In genomic region chr19:44825819-44826218, GRCm38 (mm10) we compare ENCODE assay signal across 14 mouse cellular contexts.
A peak's percentile ranks its signal among the peaks of the same experiment; 100 is the strongest.
DNase-seq lines count a peak whose midpoint lies in the region; ATAC-seq lines count a peak whose summit lies in the region.
"Had no signal": no experiment of that assay in that cellular context is flagged by ENCODE, and none has a peak within 500 bp of the region (broad histone marks: within the 10 kb centered on the region; RNA-seq: fewer than 3 reads in every experiment).

No protein-coding gene starts in this region.

- no peaks in the 10 kb centered on the region for H3K36me3 ChIP-seq in forebrain, embryonic 10.5 days (replicated peaks)
- no peaks in the 10 kb centered on the region for H3K36me3 ChIP-seq in forebrain, embryonic 13.5 days (ENCODE audit: poor library complexity, severe bottlenecking)
- H3K36me3 ChIP-seq in midbrain, embryonic 10.5 days: no peaks in the 10 kb centered on the region
- no peaks in the 10 kb centered on the region for H3K36me3 ChIP-seq in midbrain, embryonic 16.5 days (ENCODE audit: control insufficient read depth, insufficient read depth, low read length)
- H3K36me3 ChIP-seq in hindbrain, embryonic 16.5 days (ENCODE audit: control insufficient read depth, insufficient read depth, low read length): no peaks in the 10 kb centered on the region
- H3K36me3 ChIP-seq in neural tube, embryonic 15.5 days: no peaks in the 10 kb centered on the region

- no peak overlapping the region for H3K4me2 ChIP-seq in forebrain, embryonic 13.5 days
- H3K4me2 ChIP-seq in midbrain, embryonic 16.5 days (ENCODE audit: low read length): no peak overlapping the region
- no peak overlapping the region for H3K4me2 ChIP-seq in hindbrain, embryonic 16.5 days (ENCODE audit: low read length)
- no peak overlapping the region for H3K4me2 ChIP-seq in neural tube, embryonic 15.5 days

- peaks cover 33% of the 10 kb centered on the region for H3K4me1 ChIP-seq in forebrain, embryonic 10.5 days
- no peaks in the 10 kb centered on the region for H3K4me1 ChIP-seq in forebrain, embryonic 13.5 days
- H3K4me1 ChIP-seq in midbrain, embryonic 10.5 days: peaks cover 30% of the 10 kb centered on the region
- peaks cover 5% of the 10 kb centered on the region; the same call in 1 of the 2 replicates for H3K4me1 ChIP-seq in midbrain, embryonic 16.5 days (ENCODE audit: control insufficient read depth, insufficient read depth, low read length)
- peaks cover 9% of the 10 kb centered on the region; the same call in 1 of the 2 replicates for H3K4me1 ChIP-seq in hindbrain, embryonic 16.5 days (ENCODE audit: control insufficient read depth, insufficient read depth, low read depth, low read length)
- H3K4me1 ChIP-seq in neural tube, embryonic 15.5 days: peaks cover 22% of the 10 kb centered on the region

- H3K9me3 ChIP-seq in forebrain, embryonic 10.5 days: no peaks in the 10 kb centered on the region
- no peaks in the 10 kb centered on the region for H3K9me3 ChIP-seq in forebrain, embryonic 13.5 days (replicated peaks)
- H3K9me3 ChIP-seq in midbrain, embryonic 10.5 days (replicated peaks): no peaks in the 10 kb centered on the region
- H3K9me3 ChIP-seq in midbrain, embryonic 16.5 days (replicated peaks; ENCODE audit: control insufficient read depth, low read length, poor library complexity, severe bottlenecking): no peaks in the 10 kb centered on the region
- H3K9me3 ChIP-seq in hindbrain, embryonic 16.5 days (ENCODE audit: control insufficient read depth, low read length): no peaks in the 10 kb centered on the region
- H3K9me3 ChIP-seq in neural tube, embryonic 15.5 days (replicated peaks): no peaks in the 10 kb centered on the region

- 0 out of 2 replicates have a peak overlapping the region, but pooled peaks have one; percentile 2 for H3K4me3 ChIP-seq in forebrain, embryonic 10.5 days
- no peak overlapping the region for H3K4me3 ChIP-seq in forebrain, embryonic 13.5 days
- 0 out of 2 replicates have a peak overlapping the region, but pooled peaks have one; percentile 5 for H3K4me3 ChIP-seq in midbrain, embryonic 10.5 days
- no peak overlapping the region for H3K4me3 ChIP-seq in midbrain, embryonic 16.5 days (ENCODE audit: low read depth, low read length)
- no peak overlapping the region for H3K4me3 ChIP-seq in hindbrain, embryonic 16.5 days (ENCODE audit: low read length)
- no peak overlapping the region for H3K4me3 ChIP-seq in neural tube, embryonic 15.5 days (replicated peaks)

- 22% methylated on average over 4 of the region's 4 CpGs for WGBS in forebrain, embryonic 10.5 days
- WGBS in forebrain, embryonic 13.5 days: 14% methylated on average over 4 of the region's 4 CpGs
- 25% methylated on average over 4 of the region's 4 CpGs for WGBS in midbrain, embryonic 10.5 days
- 28% methylated on average over 4 of the region's 4 CpGs for WGBS in midbrain, embryonic 16.5 days
- WGBS in hindbrain, embryonic 16.5 days: 35% methylated on average over 4 of the region's 4 CpGs
- WGBS in neural tube, embryonic 15.5 days: 24% methylated on average over 4 of the region's 4 CpGs

- peaks cover 97% of the 10 kb centered on the region for H3K27me3 ChIP-seq in forebrain, embryonic 10.5 days (ENCODE audit: poor library complexity, severe bottlenecking)
- H3K27me3 ChIP-seq in forebrain, embryonic 13.5 days: peaks cover 55% of the 10 kb centered on the region
- peaks cover 77% of the 10 kb centered on the region for H3K27me3 ChIP-seq in midbrain, embryonic 10.5 days (ENCODE audit: low read depth, poor library complexity, severe bottlenecking)
- peaks cover 4% of the 10 kb centered on the region; the same call in 1 of the 2 replicates for H3K27me3 ChIP-seq in midbrain, embryonic 16.5 days (ENCODE audit: control insufficient read depth, insufficient read depth, low read depth, low read length)
- peaks cover 5% of the 10 kb centered on the region for H3K27me3 ChIP-seq in hindbrain, embryonic 16.5 days (replicated peaks; ENCODE audit: control insufficient read depth, insufficient read depth, low read length)
- H3K27me3 ChIP-seq in neural tube, embryonic 15.5 days (replicated peaks): peaks cover 14% of the 10 kb centered on the region; the same call in 1 of the 2 replicates

- DNase-seq in forebrain, embryonic 10.5 days (ENCODE audit: extremely low spot score, low spot score): no peak
- peak; percentile 47 for DNase-seq in midbrain, embryonic 10.5 days (ENCODE audit: low spot score)
- no peak for DNase-seq in right cerebral cortex, adult 18-20 months
- DNase-seq in ovary, postnatal 36 days (ENCODE audit: low spot score): no peak
- DNase-seq: adrenal gland, adult 2 months; cerebellum, adult 18-20 months; gastrocnemius, postnatal 14 days; heart, postnatal 10 days; lung, postnatal 10 days; thymus, postnatal 14 days had no signal

- no peak overlapping the region for H3K9ac ChIP-seq in forebrain, embryonic 13.5 days
- no peak overlapping the region for H3K9ac ChIP-seq in midbrain, embryonic 16.5 days (ENCODE audit: low read depth, low read length)
- H3K9ac ChIP-seq in hindbrain, embryonic 16.5 days (ENCODE audit: low read depth, low read length): no peak overlapping the region
- no peak overlapping the region for H3K9ac ChIP-seq in neural tube, embryonic 15.5 days (replicated peaks)

- H3K27ac ChIP-seq in forebrain, embryonic 10.5 days: no peak overlapping the region
- H3K27ac ChIP-seq in forebrain, embryonic 13.5 days: no peak overlapping the region
- peak overlapping the region; percentile 43; the same call in 1 of the 2 replicates for H3K27ac ChIP-seq in midbrain, embryonic 10.5 days (replicated peaks)
- H3K27ac ChIP-seq in midbrain, embryonic 16.5 days (ENCODE audit: low read length): no peak overlapping the region
- H3K27ac ChIP-seq in hindbrain, embryonic 16.5 days (ENCODE audit: low read depth, low read length): 0 out of 2 replicates have a peak overlapping the region, but pooled peaks have one; percentile 51
- 0 out of 2 replicates have a peak overlapping the region, but pooled peaks have one; percentile 30 for H3K27ac ChIP-seq in neural tube, embryonic 15.5 days (replicated peaks)

- ATAC-seq in forebrain, embryonic 13.5 days: no peak
- no peak; the same call in 1 of the 2 replicates for ATAC-seq in midbrain, embryonic 16.5 days
- no peak for ATAC-seq in hindbrain, embryonic 16.5 days
- no peak for ATAC-seq in neural tube, embryonic 15.5 days (ENCODE audit: low FRiP score)

Comparison
In these comparisons a context has a peak if more than half of its experiments do, and no peak if none do; other contexts are left out.
1. H3K27ac ChIP-seq: peak in midbrain, embryonic 10.5 days (single experiment), hindbrain, embryonic 16.5 days (single experiment) and neural tube, embryonic 15.5 days (single experiment); none in forebrain, embryonic 10.5 days (single experiment), forebrain, embryonic 13.5 days (single experiment) and midbrain, embryonic 16.5 days (single experiment).
2. H3K4me3 ChIP-seq: peak in forebrain, embryonic 10.5 days (single experiment) and midbrain, embryonic 10.5 days (single experiment); none in forebrain, embryonic 13.5 days (single experiment), midbrain, embryonic 16.5 days (single experiment), hindbrain, embryonic 16.5 days (single experiment) and neural tube, embryonic 15.5 days (single experiment).